In the genomic region with DNA sequence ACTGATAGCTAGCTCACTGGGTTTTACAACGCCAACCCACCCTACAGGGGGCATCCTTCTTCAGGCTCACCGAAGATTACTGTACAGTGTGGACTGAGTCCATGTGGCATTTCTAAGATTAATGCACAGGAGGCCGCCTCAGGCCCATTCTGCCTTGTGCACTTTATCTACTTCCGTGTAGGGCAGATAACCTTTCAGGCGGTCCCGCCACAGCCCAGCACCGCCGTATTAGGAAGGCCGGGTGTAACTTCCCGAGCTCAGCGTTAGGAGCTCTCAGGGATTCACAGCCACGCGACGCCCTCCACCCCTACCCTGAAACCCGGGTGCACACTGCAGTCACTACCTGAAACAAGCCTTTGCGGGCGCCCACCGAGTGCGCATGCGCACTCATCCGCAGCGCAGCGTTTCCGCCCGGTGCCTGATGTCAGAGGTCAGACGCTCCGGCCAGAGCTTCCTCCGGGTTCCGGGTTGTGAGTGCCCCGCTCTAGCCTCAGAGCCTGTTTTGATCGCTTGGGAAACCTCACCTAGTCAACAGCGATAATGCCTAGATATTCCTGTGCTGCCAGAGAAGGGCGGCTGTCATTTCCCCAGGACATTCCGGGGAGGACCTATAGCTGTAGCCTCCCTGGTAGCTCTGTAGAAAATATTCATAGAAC, we compare ENCODE assay signal across 8 mouse cellular contexts. TPM values are rescaled to one million over a fixed set of nuclear protein-coding genes. Genes with fewer than 3 reads are reported as not detected.
A peak's percentile ranks its signal among the peaks of the same experiment; 100 is the strongest.
DNase-seq lines count a peak whose midpoint lies in the region; ATAC-seq lines count a peak whose summit lies in the region.

No protein-coding gene starts in this region.

- peak overlapping the region; percentile 52 for H3K4me3 ChIP-seq in intestine, embryonic 15.5 days (replicated peaks)

- no peaks in the 10 kb centered on the region for H3K27me3 ChIP-seq in intestine, embryonic 15.5 days (replicated peaks)

- intact Hi-C loops in left cerebral cortex, postnatal 25 days (cut with DNase I): no loop called here

- ATAC-seq in intestine, embryonic 15.5 days: peak; percentile 93

- peak overlapping the region; percentile 66 for H3K4me2 ChIP-seq in intestine, embryonic 15.5 days (replicated peaks)

- DNase-seq in adrenal gland, adult 2 months: peak; percentile 94
- peak; percentile 87 for DNase-seq in embryo, embryonic 9.5 days (ENCODE audit: extremely low spot score)
- peak; percentile 71 to 90 for DNase-seq in gastrocnemius, postnatal 4 days (ENCODE audit: low spot score in 2 of 2)
- DNase-seq in left cerebral cortex, postnatal 25 days (ENCODE audit: low spot score in 2 of 2): peak; percentile 92 to 93
- peak; percentile 89 for DNase-seq in mesoderm, embryonic 11.5 days (ENCODE audit: low read depth, low spot score)
- DNase-seq in right cerebral cortex, postnatal 25 days: peak; percentile 91
- peak; percentile 91 to 92 for DNase-seq in urinary bladder, postnatal 36 days (ENCODE audit: low spot score in 2 of 2)

- peak overlapping the region; percentile 87 for H3K27ac ChIP-seq in intestine, embryonic 15.5 days

- H3K4me1 ChIP-seq in intestine, embryonic 15.5 days (replicated peaks): no peaks in the 10 kb centered on the region

- 2% methylated on average over 34 of the region's 34 CpGs for WGBS in intestine, embryonic 15.5 days

- no peaks in the 10 kb centered on the region for H3K9me3 ChIP-seq in intestine, embryonic 15.5 days

- peak overlapping the region; percentile 65 for H3K9ac ChIP-seq in intestine, embryonic 15.5 days

- no peaks in the 10 kb centered on the region for H3K36me3 ChIP-seq in intestine, embryonic 15.5 days

RNA-seq across cellular contexts. Expression of a gene that starts 6.0 kb away (rescaled TPM):
- total RNA-seq in adrenal gland, adult 2 months (2021): 10 to 100 TPM; 50.6 to 55.0 TPM
- 67.2 and 68.1 TPM in 2 replicates for polyA plus RNA-seq in adrenal gland, adult 2 months (2012; rRNA removed)
- total RNA-seq in gastrocnemius, postnatal 4 days (2021): 10 to 100 TPM; 40.5 to 53.9 TPM
- polyA plus RNA-seq in intestine, embryonic 15.5 days (2015; fragmentation: Nextera tagmentation; extraction: Ambion mirVana): 34.1 and 36.7 TPM in 2 replicates
- total RNA-seq in left cerebral cortex, postnatal 25 days (2021): 10 to 100 TPM; 31.2 to 31.8 TPM

RNA-seq across cellular contexts. Expression of a gene that starts 6.5 kb away (rescaled TPM):
- 10 to 100 TPM; 16.8 to 19.9 TPM for total RNA-seq in adrenal gland, adult 2 months (2021)
- polyA plus RNA-seq in adrenal gland, adult 2 months (2012; rRNA removed): 5.1 and 5.2 TPM in 2 replicates
- 10 to 100 TPM; 11.1 to 11.7 TPM for total RNA-seq in gastrocnemius, postnatal 4 days (2021)
- polyA plus RNA-seq in intestine, embryonic 15.5 days (2015; fragmentation: Nextera tagmentation; extraction: Ambion mirVana): 3.7 TPM in 2 replicates
- 10 to 100 TPM; 10.9 to 11.2 TPM for total RNA-seq in left cerebral cortex, postnatal 25 days (2021)

Comparison
In these comparisons a context has a peak if more than half of its experiments do, and no peak if none do; other contexts are left out.
1. Peak in every context shown above with its lines: DNase-seq, ATAC-seq, H3K4me3 ChIP-seq and H3K27ac ChIP-seq.